Mouse (Mus musculus) midbrain, postnatal 0 days (tissue): ENCODE results near the gene Agbl5. TPM values are rescaled to one million over a fixed set of nuclear protein-coding genes. Genes with fewer than 3 reads are reported as not detected.

Source experiments
- ATAC-seq: fragments of 200-750 bp; cut with Nextera tagmentation; 2 replicates; pipeline ENCODE4 v1.8.0; 2017; ENCODE audit warnings: moderate number of reproducible peaks, mild to moderate bottlenecking, moderate TSS enrichment, moderate library complexity; ENCODE audit not compliant: low FRiP score
- DNase-seq: peaks from one replicate; pipeline ENCODE4 v3.0.0-alpha.2; 2015; ENCODE audit warnings: low spot score
- H3K27ac ChIP-seq: fragments of 300-500 bp; sonication (generic); 2 replicates; pipeline ENCODE4 v1.5.1; 2014; ENCODE audit warnings: low read depth, mild to moderate bottlenecking, low read length, mixed read lengths
- H3K27me3 ChIP-seq: fragments of 300-500 bp; sonication (generic); 2 replicates; pipeline ENCODE4 v1.6.1; 2014; ENCODE audit warnings: low read length, control low read depth, mixed read lengths; ENCODE audit not compliant: insufficient read depth
- H3K36me3 ChIP-seq: fragments of 300-500 bp; sonication (generic); 2 replicates; pipeline ENCODE4 v1.6.1; 2014; ENCODE audit warnings: low read length, control low read depth, mixed read lengths; ENCODE audit not compliant: insufficient read depth
- H3K4me1 ChIP-seq: fragments of 300-500 bp; sonication (generic); 2 replicates; pipeline ENCODE4 v1.6.1; 2014; ENCODE audit warnings: mild to moderate bottlenecking, control low read depth, antibody characterized with exemption, low read length, mixed read lengths; ENCODE audit not compliant: insufficient read depth
- H3K4me2 ChIP-seq: fragments of 300-500 bp; sonication (generic); 2 replicates; pipeline ENCODE4 v1.6.1; 2014; ENCODE audit warnings: low read depth, mild to moderate bottlenecking, low read length, mixed read lengths; ENCODE audit not compliant: poor library complexity, severe bottlenecking
- H3K4me3 ChIP-seq: fragments of 300-500 bp; sonication (generic); 2 replicates; pipeline ENCODE4 v1.5.1; 2014; ENCODE audit warnings: low read depth, mild to moderate bottlenecking, low read length, moderate library complexity
- H3K9ac ChIP-seq: fragments of 300-500 bp; sonication (generic); replicated peaks from 2 replicates; pipeline ENCODE4 v1.6.1; 2014; ENCODE audit warnings: mild to moderate bottlenecking, low read length, moderate library complexity, mixed read lengths; ENCODE audit not compliant: poor library complexity, severe bottlenecking
- H3K9me3 ChIP-seq: fragments of 300-500 bp; sonication (generic); 2 replicates; pipeline ENCODE4 v1.6.1; 2016; ENCODE audit warnings: low read length, control low read depth
- CTCF ChIP-seq: IDR thresholded peaks from 2 replicates; pipeline ENCODE4 v1.5.1; 2016; ENCODE audit warnings: antibody characterized with exemption, mild to moderate bottlenecking
- WGBS: fragments of 180-500 bp; shearing (Covaris S2); extraction: QIAGEN DNeasy Blood & Tissue Kit; methylation state at CpG from one replicate; pipeline ENCODE4 v1.1.7; 2014; 5-methylcytosine and 5-hydroxymethylcytosine counted together
- polyA plus RNA-seq: library from polyadenylated mRNA; unstranded; fragments of >200 nt; fragmentation: Nextera tagmentation; extraction: Ambion mirVana; gene quantifications from 2 replicates; pipeline ENCODE4 v1.2.1, GENCODE M21; 2015
- total RNA-seq: library from RNA; depleted of rRNA; stranded (reverse); fragments of >200 nt; gene quantifications from 2 replicates; pipeline ENCODE4 v1.2.3, GENCODE M21; 2014

Agbl5 gene
- total and polyA plus RNA-seq, 2 experiments from 2014 or later: 22.3 to 50.7 TPM

DNA sequence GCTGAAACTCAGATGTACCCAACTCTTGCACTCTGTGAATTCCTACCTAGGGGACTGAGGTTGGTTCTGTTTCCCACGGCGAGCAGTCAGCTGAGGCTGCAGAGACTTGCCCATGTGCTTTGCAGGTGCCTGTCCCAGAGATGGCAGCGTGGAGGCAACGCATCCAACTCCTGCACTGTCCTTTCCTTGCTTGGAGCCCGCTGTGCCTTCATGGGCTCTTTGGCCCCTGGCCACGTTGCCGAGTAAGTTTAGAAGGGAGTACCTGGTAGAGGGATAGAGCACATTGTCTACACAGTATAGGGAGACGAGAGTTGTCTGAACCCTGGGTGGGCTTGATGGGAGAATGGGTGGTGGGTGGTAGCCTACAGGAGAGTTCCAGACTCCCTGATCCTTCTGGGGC, 36.1 kb downstream of the Agbl5 start:
- no peaks in the 10 kb centered on the region for H3K27me3 ChIP-seq
- no peaks in the 10 kb centered on the region for H3K9me3 ChIP-seq
- no peak for TF ChIP-seq CTCF
- no peak overlapping the region for H3K4me3 ChIP-seq
- WGBS: 79% methylated on average over 8 of the region's 8 CpGs
- H3K9ac ChIP-seq: no peak overlapping the region
- H3K36me3 ChIP-seq: no peaks in the 10 kb centered on the region
- no peak overlapping the region for H3K4me2 ChIP-seq
- H3K4me1 ChIP-seq: no peaks in the 10 kb centered on the region
- ATAC-seq (no peak), DNase-seq (no peak)
- no peak overlapping the region for H3K27ac ChIP-seq

DNA sequence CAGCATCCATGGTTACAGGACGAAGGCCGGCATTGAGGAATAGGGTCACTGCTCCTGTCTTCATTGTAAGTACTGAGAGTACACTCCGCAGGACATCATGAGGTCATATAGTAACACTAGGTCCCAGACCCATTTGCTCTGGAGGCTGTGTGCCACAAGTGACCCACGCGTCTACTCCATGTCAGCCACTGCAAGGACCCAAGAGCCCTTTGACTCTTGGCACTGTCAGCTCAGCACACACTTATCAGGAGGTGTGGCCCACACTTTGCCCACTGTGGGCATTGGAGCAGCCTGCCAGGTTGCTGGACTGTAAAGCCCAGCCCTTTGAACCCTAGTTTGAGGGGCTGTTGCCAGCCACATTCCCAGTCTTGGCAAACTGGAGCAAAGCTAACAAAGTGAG, 36.7 kb downstream of the Agbl5 start:
- Histone ChIP-seq H3K4me1 (no peaks in the 10 kb centered on the region), H3K4me3 (no peak overlapping the region), H3K4me2 (no peak overlapping the region), H3K9me3 (no peaks in the 10 kb centered on the region), H3K36me3 (no peaks in the 10 kb centered on the region), H3K9ac (no peak overlapping the region), H3K27ac (no peak overlapping the region), H3K27me3 (no peaks in the 10 kb centered on the region)
- WGBS: 92% methylated on average over 5 of the region's 5 CpGs
- DNase-seq (no peak), ATAC-seq (no peak)
- no peak for TF ChIP-seq CTCF

DNA sequence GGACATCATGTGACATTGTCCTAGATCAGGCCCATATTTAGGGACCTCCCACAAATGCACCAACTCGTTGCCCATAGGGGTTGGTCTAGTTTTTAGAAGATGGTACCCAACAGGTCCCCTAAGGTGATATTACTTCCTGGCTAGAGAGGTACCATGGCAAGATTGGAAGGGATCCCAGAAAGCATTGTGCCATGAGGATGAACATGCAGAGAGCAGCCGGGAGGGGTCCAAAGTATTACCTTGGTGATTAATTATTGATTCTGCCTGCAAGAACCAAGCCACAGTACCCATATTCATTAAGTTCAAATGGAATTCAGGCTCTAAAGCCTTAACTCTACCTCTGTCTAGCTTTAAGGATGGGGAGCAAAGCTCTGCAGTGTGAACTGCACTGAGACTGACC, 37.6 kb downstream of the Agbl5 start:
- H3K27ac ChIP-seq: no peak overlapping the region
- ATAC-seq (no peak), DNase-seq (no peak)
- H3K9me3 ChIP-seq: no peaks in the 10 kb centered on the region
- no peak overlapping the region for H3K9ac ChIP-seq
- 79% methylated on average over 2 of the region's 2 CpGs for WGBS
- no peak for TF ChIP-seq CTCF
- H3K4me2 ChIP-seq: no peak overlapping the region
- H3K4me3 ChIP-seq: no peak overlapping the region
- H3K27me3 ChIP-seq: no peaks in the 10 kb centered on the region
- no peaks in the 10 kb centered on the region for H3K4me1 ChIP-seq
- no peaks in the 10 kb centered on the region for H3K36me3 ChIP-seq

DNA sequence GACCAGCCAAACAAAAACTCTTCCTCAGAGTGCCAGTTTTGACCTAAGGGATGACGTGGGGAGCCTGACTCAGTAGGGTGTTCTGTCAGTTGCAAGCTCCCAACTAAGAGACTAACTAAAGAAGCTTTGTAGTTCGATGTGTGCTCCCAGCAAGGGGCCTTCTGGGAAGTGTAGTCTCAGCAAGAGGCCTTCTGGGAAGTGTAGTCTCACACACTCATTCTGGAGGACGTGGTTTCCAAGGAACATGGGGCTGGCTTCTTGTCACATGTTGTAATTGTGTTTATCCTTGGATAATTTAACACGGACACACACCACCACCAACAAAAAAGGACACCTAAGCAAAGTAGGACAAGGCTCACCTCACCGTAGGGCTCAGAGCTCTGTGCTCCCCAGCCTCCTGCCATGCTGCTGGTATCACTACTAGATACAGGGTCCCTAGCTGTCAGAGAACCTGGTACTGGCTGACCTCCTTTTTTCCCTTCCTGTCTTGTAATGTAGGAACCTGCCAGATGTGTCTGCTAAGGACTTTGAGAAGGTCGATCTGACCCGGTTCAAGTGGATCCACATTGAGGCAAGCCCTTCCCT, 39.5 kb downstream of the Agbl5 start:
- 42% methylated on average over 7 of the region's 7 CpGs for WGBS
- H3K9me3 ChIP-seq: no peaks in the 10 kb centered on the region
- no peak overlapping the region for H3K4me3 ChIP-seq
- ATAC-seq: 0 out of 2 replicates have a peak, but pooled peaks have one; percentile 47
- H3K36me3 ChIP-seq: peaks cover under 1% of the 10 kb centered on the region; the same call in 1 of the 2 replicates
- peak; percentile 67 for DNase-seq
- no peak overlapping the region for H3K27ac ChIP-seq
- H3K4me2 ChIP-seq: peak overlapping the region; percentile 36; the same call in 1 of the 2 replicates
- no peak for TF ChIP-seq CTCF
- no peaks in the 10 kb centered on the region for H3K27me3 ChIP-seq
- no peaks in the 10 kb centered on the region for H3K4me1 ChIP-seq
- H3K9ac ChIP-seq: no peak overlapping the region

DNA sequence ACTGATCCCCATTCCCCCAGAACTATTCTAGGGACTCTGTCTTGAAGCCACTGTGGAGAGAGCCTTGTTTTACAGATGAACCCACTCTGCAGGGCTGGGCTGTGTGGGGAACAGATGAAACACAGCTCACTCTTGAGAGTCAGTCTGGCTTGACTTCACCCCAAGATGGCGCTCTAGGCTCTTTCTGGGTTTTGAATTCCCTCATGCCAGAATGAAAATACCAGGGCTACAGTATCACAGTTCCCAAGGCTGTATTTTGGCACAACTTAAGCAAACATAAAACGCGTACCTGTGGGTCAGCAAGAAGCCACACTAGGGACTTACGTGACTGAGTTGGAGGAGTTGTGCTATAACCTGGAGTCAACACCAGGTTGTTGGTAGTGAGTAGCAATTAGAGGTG, 41.6 kb downstream of the Agbl5 start:
- WGBS: 37% methylated on average over 4 of the region's 4 CpGs
- no peak for ATAC-seq
- no peak overlapping the region for H3K4me3 ChIP-seq

DNA sequence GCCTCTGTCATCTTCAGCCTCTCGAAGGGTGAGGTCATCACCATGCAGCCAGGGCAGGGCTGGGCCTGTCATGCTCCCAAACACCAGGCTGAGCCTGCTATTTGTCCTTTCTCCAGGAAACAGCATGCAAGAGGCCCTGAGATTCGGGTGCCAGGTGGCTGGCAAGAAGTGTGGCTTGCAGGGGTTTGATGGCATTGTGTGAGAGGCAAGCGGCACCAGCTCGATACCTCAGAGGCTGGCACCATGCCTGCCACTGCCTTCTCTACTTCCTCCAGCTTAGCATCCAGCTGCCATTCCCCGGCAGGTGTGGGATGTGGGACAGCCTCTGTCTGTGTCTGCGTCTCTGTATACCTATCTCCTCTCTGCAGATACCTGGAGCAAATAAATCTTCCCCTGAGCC, 42.4 kb downstream of the Agbl5 start:
- peaks cover 13% of the 10 kb centered on the region for H3K36me3 ChIP-seq
- 83% methylated on average over 6 of the region's 6 CpGs for WGBS
- no peaks in the 10 kb centered on the region for H3K4me1 ChIP-seq
- DNase-seq: no peak
- ATAC-seq: no peak
- H3K27ac ChIP-seq: no peak overlapping the region
- no peaks in the 10 kb centered on the region for H3K9me3 ChIP-seq
- H3K9ac ChIP-seq: no peak overlapping the region
- no peak for TF ChIP-seq CTCF
- no peaks in the 10 kb centered on the region for H3K27me3 ChIP-seq
- no peak overlapping the region for H3K4me2 ChIP-seq
- no peak overlapping the region for H3K4me3 ChIP-seq

More for the DNA sequence above, 41.6 kb downstream of the Agbl5 start:
- Histone ChIP-seq H3K36me3 (peaks cover 13% of the 10 kb centered on the region), H3K27ac (no peak overlapping the region), H3K4me2 (no peak overlapping the region), H3K27me3 (no peaks in the 10 kb centered on the region), H3K9ac (no peak overlapping the region), H3K9me3 (no peaks in the 10 kb centered on the region), H3K4me1 (no peaks in the 10 kb centered on the region)
- peak; percentile 83 for TF ChIP-seq CTCF
- DNase-seq: peak; percentile 84
